Mouse (Mus musculus): Measurements from ENCODE around the gene Selenop. TPM values are rescaled to one million over a fixed set of nuclear protein-coding genes. Genes with fewer than 3 reads are reported as not detected.
A peak's percentile ranks its signal among the peaks of the same experiment; 100 is the strongest.

The Selenop gene
- polyA plus RNA-seq, 1 experiment from 2014 or later = 131 TPM

DNA sequence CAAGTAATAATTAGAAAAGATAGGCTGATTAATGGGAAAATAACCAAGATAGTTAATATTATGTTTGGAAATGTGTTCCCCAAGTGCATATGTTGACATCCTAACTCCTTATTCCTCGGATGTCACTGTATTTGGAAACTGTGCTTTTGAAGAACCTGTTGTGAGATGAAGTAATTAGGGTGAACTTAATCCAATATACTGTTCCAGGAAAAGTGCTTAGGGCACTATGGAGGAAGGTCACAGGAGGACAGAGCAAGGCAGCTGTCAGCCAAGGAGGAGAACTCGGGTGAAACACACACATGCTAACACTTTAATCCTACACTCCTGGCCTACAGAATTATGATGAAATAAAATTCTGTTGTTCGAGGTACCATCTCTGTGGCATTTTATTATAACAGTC lies 5.5 kb upstream of the Selenop start:
- no peak overlapping the region for H3K4me3 ChIP-seq (replicated peaks; ENCODE audit: low read depth, low read length)
- H3K4me1 ChIP-seq (ENCODE audit: control insufficient read depth, insufficient read depth, low read length) = no peaks in the 10 kb centered on the region
- 77% methylated on average over 3 of the region's 3 CpGs for WGBS
- no peak overlapping the region for H3K4me2 ChIP-seq (ENCODE audit: low read length)
- no peak for DNase-seq
- no peaks in the 10 kb centered on the region for H3K36me3 ChIP-seq (ENCODE audit: control insufficient read depth, insufficient read depth, low read length)
- H3K27me3 ChIP-seq (ENCODE audit: control insufficient read depth, insufficient read depth, low read length) = no peaks in the 10 kb centered on the region
- H3K9ac ChIP-seq (replicated peaks; ENCODE audit: low read length) = no peak overlapping the region
- H3K27ac ChIP-seq (replicated peaks; ENCODE audit: low read depth, low read length) = no peak overlapping the region
- no peaks in the 10 kb centered on the region for H3K9me3 ChIP-seq (ENCODE audit: control insufficient read depth, low read length)
- ATAC-seq (ENCODE audit: low FRiP score, low TSS enrichment) = no peak

DNA sequence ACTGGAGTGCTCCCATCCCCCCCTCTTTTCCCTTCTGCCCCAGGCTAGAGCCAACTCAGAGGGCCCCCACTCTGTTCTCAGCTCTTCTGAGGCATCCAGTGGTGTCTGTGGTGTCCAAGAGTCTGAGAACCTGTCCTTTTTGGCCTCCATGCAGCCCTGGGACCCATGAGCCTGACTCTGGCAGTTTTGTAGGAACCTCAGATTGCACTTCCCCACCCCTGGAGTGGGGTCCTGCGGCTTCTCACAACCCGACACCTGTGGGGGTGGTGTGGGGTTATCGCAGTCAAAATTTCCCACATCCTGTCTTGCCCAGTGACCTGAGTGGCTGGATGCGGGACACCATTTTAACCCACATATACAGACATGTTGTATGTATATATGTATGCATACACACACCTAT lies 4.1 kb upstream of the Selenop start:
- DNase-seq = no peak
- no peak overlapping the region for H3K4me2 ChIP-seq (ENCODE audit: low read length)
- ATAC-seq (ENCODE audit: low FRiP score, low TSS enrichment) = no peak
- no peak overlapping the region for H3K9ac ChIP-seq (replicated peaks; ENCODE audit: low read length)
- H3K27me3 ChIP-seq (ENCODE audit: control insufficient read depth, insufficient read depth, low read length) = no peaks in the 10 kb centered on the region
- H3K4me1 ChIP-seq (ENCODE audit: control insufficient read depth, insufficient read depth, low read length) = no peaks in the 10 kb centered on the region
- no peak overlapping the region for H3K27ac ChIP-seq (replicated peaks; ENCODE audit: low read depth, low read length)
- WGBS = 95% methylated on average over 4 of the region's 4 CpGs
- no peaks in the 10 kb centered on the region for H3K9me3 ChIP-seq (ENCODE audit: control insufficient read depth, low read length)
- no peaks in the 10 kb centered on the region for H3K36me3 ChIP-seq (ENCODE audit: control insufficient read depth, insufficient read depth, low read length)
- no peak overlapping the region for H3K4me3 ChIP-seq (replicated peaks; ENCODE audit: low read depth, low read length)

DNA sequence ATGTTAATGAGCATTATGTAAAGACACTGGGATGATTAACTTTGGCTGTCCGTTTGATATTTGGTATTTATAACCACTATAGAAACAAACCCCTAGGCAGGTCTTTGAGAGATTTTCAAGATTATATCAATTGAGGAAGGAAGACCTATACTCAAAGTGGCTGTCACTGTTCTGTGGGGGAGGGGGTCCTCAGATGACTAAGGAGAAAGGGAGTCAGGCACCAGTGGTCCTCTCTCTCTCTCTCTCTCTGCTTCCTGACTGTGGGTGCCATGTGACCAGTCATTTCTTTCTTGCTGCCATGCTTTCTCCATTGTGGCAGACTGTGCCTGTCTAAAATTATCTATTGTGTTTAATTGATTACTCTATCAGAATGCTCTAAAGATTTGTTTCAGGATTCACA lies 3.5 kb upstream of the Selenop start:
- DNase-seq (no peak), ATAC-seq (ENCODE audit: low FRiP score, low TSS enrichment) (no peak)
- Histone ChIP-seq H3K27me3 (ENCODE audit: control insufficient read depth, insufficient read depth, low read length) (no peaks in the 10 kb centered on the region), H3K9me3 (ENCODE audit: control insufficient read depth, low read length) (no peaks in the 10 kb centered on the region), H3K36me3 (ENCODE audit: control insufficient read depth, insufficient read depth, low read length) (no peaks in the 10 kb centered on the region), H3K4me1 (ENCODE audit: control insufficient read depth, insufficient read depth, low read length) (no peaks in the 10 kb centered on the region), H3K4me3 (replicated peaks; ENCODE audit: low read depth, low read length) (no peak overlapping the region), H3K27ac (replicated peaks; ENCODE audit: low read depth, low read length) (no peak overlapping the region), H3K4me2 (ENCODE audit: low read length) (no peak overlapping the region), H3K9ac (replicated peaks; ENCODE audit: low read length) (no peak overlapping the region)
- WGBS = 93% methylated on average over 1 of the region's 1 CpGs

DNA sequence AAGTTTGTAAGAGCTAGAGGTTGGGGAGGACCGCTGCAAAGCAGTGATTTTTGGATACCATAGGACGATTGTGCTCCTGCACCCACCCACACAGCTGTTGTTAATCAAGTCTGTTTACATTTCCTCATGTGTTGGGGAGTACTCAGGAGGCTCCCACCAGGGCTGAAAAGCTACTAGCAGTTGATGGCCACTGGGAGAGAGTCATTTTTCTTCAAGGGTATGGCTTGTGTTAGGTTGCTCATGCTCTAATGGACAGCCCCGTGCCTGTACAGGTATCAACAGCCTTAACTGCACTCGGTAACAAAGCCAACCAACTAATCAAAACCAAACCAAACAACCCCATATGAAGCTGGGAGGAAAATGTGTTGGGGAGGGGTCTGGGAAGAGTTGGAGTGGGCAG lies 1.1 kb downstream of the Selenop start:
- H3K9me3 ChIP-seq (ENCODE audit: control insufficient read depth, low read length) = no peaks in the 10 kb centered on the region
- ATAC-seq (ENCODE audit: low FRiP score, low TSS enrichment) = no peak
- no peak overlapping the region for H3K27ac ChIP-seq (replicated peaks; ENCODE audit: low read depth, low read length)
- H3K4me3 ChIP-seq (replicated peaks; ENCODE audit: low read depth, low read length) = no peak overlapping the region
- H3K27me3 ChIP-seq (ENCODE audit: control insufficient read depth, insufficient read depth, low read length) = no peaks in the 10 kb centered on the region
- 95% methylated on average over 4 of the region's 4 CpGs for WGBS
- DNase-seq = no peak
- no peaks in the 10 kb centered on the region for H3K4me1 ChIP-seq (ENCODE audit: control insufficient read depth, insufficient read depth, low read length)
- H3K9ac ChIP-seq (replicated peaks; ENCODE audit: low read length) = no peak overlapping the region
- H3K36me3 ChIP-seq (ENCODE audit: control insufficient read depth, insufficient read depth, low read length) = no peaks in the 10 kb centered on the region
- H3K4me2 ChIP-seq (ENCODE audit: low read length) = no peak overlapping the region

DNA sequence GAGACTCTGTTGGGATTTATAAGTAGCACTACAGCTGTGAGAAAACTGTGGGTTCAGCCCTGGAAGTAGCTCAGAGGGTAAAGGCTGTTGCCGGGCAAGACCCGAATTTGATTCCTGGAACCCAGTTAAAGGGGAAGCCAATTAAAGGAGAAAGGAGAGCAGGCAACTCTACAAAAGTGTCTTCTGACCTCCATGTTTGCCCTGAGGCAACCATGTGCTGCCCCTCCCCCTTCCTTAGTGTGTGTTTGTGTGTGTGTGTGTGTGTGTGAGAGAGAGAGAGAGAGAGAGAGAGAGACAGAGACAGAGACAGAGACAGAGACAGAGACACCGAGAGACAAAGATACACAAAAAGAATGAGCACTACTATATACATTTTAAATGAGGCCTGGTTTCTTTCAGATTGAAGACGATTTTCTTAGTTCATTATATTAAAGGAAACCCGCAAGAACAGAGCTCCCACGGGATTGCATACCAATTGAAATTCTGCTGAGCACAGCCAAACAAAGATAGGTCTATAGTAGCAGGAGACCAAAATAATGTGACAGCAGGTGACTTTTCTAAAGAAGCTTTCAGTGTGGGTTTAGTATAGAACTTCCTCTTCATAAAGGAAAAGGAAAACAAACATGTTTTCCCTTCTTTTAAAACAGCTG lies 1.8 kb downstream of the Selenop start:
- H3K9me3 ChIP-seq (ENCODE audit: control insufficient read depth, low read length) = no peaks in the 10 kb centered on the region
- WGBS = 24% methylated on average over 6 of the region's 6 CpGs
- no peak overlapping the region for H3K4me3 ChIP-seq (replicated peaks; ENCODE audit: low read depth, low read length)
- no peaks in the 10 kb centered on the region for H3K4me1 ChIP-seq (ENCODE audit: control insufficient read depth, insufficient read depth, low read length)
- H3K36me3 ChIP-seq (ENCODE audit: control insufficient read depth, insufficient read depth, low read length) = no peaks in the 10 kb centered on the region
- DNase-seq (peak; percentile 55), ATAC-seq (ENCODE audit: low FRiP score, low TSS enrichment) (0 out of 2 replicates have a peak, but pooled peaks have one; percentile 22)
- H3K9ac ChIP-seq (replicated peaks; ENCODE audit: low read length) = no peak overlapping the region
- no peaks in the 10 kb centered on the region for H3K27me3 ChIP-seq (ENCODE audit: control insufficient read depth, insufficient read depth, low read length)
- no peak overlapping the region for H3K27ac ChIP-seq (replicated peaks; ENCODE audit: low read depth, low read length)
- H3K4me2 ChIP-seq (ENCODE audit: low read length) = peak overlapping the region; percentile 47

DNA sequence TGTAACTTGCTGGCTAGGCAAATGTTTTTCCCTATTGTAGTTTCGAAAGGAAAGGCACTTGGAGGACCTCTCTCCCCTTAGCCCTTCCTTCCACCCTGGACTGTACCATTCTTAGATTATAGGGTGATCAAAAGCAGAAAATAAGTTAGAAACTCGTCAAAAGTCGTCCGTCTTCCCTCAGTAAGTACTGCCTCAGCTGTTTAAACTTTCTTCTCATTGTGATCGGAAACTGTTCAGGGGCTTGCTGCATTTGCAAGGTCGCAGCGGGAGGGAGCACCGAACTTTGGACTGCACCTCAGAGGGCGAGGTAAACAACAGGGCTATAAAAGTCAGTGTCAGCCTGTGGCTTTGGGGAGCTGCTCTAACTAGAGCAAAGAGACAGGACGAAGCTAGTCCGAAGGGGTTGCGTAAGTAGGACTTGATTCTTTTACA lies 2.3 kb downstream of the Selenop start:
- 3% methylated on average over 12 of the region's 12 CpGs for WGBS
- ATAC-seq (ENCODE audit: low FRiP score, low TSS enrichment) (no peak), DNase-seq (peak; percentile 51)
- Histone ChIP-seq H3K27me3 (ENCODE audit: control insufficient read depth, insufficient read depth, low read length) (no peaks in the 10 kb centered on the region), H3K36me3 (ENCODE audit: control insufficient read depth, insufficient read depth, low read length) (no peaks in the 10 kb centered on the region), H3K4me3 (replicated peaks; ENCODE audit: low read depth, low read length) (peak overlapping the region; percentile 20; the same call in 1 of the 2 replicates), H3K9me3 (ENCODE audit: control insufficient read depth, low read length) (no peaks in the 10 kb centered on the region), H3K4me1 (ENCODE audit: control insufficient read depth, insufficient read depth, low read length) (no peaks in the 10 kb centered on the region), H3K4me2 (ENCODE audit: low read length) (peak overlapping the region; percentile 47), H3K9ac (replicated peaks; ENCODE audit: low read length) (0 out of 2 replicates have a peak overlapping the region, but pooled peaks have one; percentile 27), H3K27ac (replicated peaks; ENCODE audit: low read depth, low read length) (no peak overlapping the region)

DNA sequence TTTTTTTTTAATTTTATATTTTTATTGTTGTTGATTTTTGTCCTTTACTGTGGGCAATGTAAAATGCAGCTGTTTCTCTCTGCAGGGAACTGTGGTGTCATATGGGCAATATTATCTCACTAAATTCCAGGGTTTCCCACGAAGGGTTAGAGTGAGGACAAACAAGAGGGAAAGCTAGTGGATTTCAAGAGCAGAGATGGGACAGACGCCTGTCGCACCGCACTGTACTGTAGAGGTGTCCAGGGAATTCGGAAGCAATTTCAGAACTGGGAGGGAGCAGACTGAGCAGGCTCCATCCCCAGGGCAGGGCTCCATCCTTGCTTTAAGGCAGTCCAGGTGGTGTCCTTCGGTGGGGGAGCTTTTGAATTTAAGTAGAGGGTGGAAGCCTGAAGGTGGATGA lies 2.9 kb downstream of the Selenop start:
- peak; percentile 17; the same call in 1 of the 2 replicates for ATAC-seq (ENCODE audit: low FRiP score, low TSS enrichment)
- H3K9ac ChIP-seq (replicated peaks; ENCODE audit: low read length) = no peak overlapping the region
- no peaks in the 10 kb centered on the region for H3K36me3 ChIP-seq (ENCODE audit: control insufficient read depth, insufficient read depth, low read length)
- 0 out of 2 replicates have a peak overlapping the region, but pooled peaks have one; percentile 10 for H3K4me3 ChIP-seq (replicated peaks; ENCODE audit: low read depth, low read length)
- H3K9me3 ChIP-seq (ENCODE audit: control insufficient read depth, low read length) = no peaks in the 10 kb centered on the region
- H3K27me3 ChIP-seq (ENCODE audit: control insufficient read depth, insufficient read depth, low read length) = no peaks in the 10 kb centered on the region
- H3K4me2 ChIP-seq (ENCODE audit: low read length) = peak overlapping the region; percentile 26; the same call in 1 of the 2 replicates
- no peak overlapping the region for H3K27ac ChIP-seq (replicated peaks; ENCODE audit: low read depth, low read length)
- WGBS = 60% methylated on average over 6 of the region's 6 CpGs
- DNase-seq = no peak
- H3K4me1 ChIP-seq (ENCODE audit: control insufficient read depth, insufficient read depth, low read length) = no peaks in the 10 kb centered on the region

DNA sequence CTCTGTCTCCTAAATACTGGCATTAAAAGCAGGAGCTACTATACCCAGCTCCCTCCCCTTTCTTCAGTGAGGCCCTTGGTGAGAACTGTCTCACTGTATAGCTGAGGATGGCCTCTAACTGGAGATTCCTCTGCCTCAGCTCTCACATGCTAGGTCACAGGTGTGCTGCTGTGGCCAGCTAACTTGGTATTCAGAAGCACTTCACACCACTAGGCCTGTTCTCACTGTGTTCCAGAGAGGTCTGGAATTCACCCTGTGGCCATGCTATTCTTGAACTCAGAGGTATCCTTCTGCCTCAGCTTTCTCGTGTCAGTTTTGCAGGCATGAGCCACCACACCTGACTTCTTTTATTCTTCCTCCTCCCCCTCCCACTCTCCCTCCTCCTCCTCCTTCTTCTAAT lies 4.8 kb downstream of the Selenop start:
- H3K27ac ChIP-seq (replicated peaks; ENCODE audit: low read depth, low read length) = no peak overlapping the region
- no peak overlapping the region for H3K4me3 ChIP-seq (replicated peaks; ENCODE audit: low read depth, low read length)
- 87% methylated on average over 1 of the region's 1 CpGs for WGBS
- no peak overlapping the region for H3K9ac ChIP-seq (replicated peaks; ENCODE audit: low read length)
- no peaks in the 10 kb centered on the region for H3K4me1 ChIP-seq (ENCODE audit: control insufficient read depth, insufficient read depth, low read length)
- no peak for DNase-seq
- ATAC-seq (ENCODE audit: low FRiP score, low TSS enrichment) = no peak
- H3K27me3 ChIP-seq (ENCODE audit: control insufficient read depth, insufficient read depth, low read length) = no peaks in the 10 kb centered on the region
- H3K36me3 ChIP-seq (ENCODE audit: control insufficient read depth, insufficient read depth, low read length) = no peaks in the 10 kb centered on the region
- H3K9me3 ChIP-seq (ENCODE audit: control insufficient read depth, low read length) = no peaks in the 10 kb centered on the region
- H3K4me2 ChIP-seq (ENCODE audit: low read length) = no peak overlapping the region

DNA sequence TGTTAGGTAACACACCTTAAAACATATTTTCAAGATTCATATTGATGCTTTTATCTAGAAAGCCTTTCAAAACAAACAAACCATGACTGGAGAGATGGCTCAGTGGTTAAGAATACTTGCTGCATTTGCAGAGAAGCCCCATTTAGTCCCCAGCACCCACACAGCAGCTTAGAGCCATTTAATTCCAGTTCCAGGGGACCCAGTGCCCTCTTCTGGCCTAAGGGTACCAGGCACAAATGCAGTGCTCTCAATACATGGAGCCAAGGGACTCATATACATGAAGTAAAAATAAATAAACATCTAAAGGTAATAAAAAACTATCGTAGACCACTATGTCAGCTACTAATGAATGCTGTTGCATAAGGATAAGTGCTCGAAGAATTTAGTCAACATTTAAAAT lies 9.0 kb downstream of the Selenop start:
- ATAC-seq (ENCODE audit: low FRiP score, low TSS enrichment) (no peak), DNase-seq (no peak)
- Histone ChIP-seq H3K27me3 (ENCODE audit: control insufficient read depth, insufficient read depth, low read length) (no peaks in the 10 kb centered on the region), H3K27ac (replicated peaks; ENCODE audit: low read depth, low read length) (no peak overlapping the region), H3K4me1 (ENCODE audit: control insufficient read depth, insufficient read depth, low read length) (no peaks in the 10 kb centered on the region), H3K4me3 (replicated peaks; ENCODE audit: low read depth, low read length) (no peak overlapping the region), H3K9ac (replicated peaks; ENCODE audit: low read length) (no peak overlapping the region), H3K36me3 (ENCODE audit: control insufficient read depth, insufficient read depth, low read length) (no peaks in the 10 kb centered on the region), H3K4me2 (ENCODE audit: low read length) (no peak overlapping the region), H3K9me3 (ENCODE audit: control insufficient read depth, low read length) (no peaks in the 10 kb centered on the region)
- WGBS = 92% methylated on average over 2 of the region's 2 CpGs

All from midbrain, embryonic 14.5 days (tissue).